In the genomic region with DNA sequence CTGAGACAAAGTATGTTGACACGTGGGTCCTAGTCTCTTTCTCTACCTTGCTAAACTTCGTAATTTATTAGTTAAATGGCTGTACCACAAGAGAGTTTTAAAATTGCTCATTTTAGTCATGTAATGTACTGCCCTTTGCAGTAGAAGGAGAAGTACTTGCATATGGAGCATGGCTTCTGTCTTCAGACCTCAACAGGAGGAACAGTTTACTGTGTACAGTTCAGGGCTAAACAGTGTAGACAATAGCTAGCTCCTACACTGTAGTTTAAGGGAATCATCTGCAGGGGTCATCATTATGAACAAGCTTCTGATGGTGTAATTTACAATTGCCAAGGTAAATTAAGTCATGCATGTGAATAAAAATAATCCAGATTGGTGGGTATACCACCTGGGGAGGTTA, we compare ENCODE assay signal across 7 mouse cellular contexts.
A peak's percentile ranks its signal among the peaks of the same experiment; 100 is the strongest.
DNase-seq lines count a peak whose midpoint lies in the region; ATAC-seq lines count a peak whose summit lies in the region.
"Not testable (repeated sequence)": the region's sequence is repeated elsewhere in the genome, so short reads cannot be mapped to it uniquely, and the experiment has no call there.

No protein-coding gene starts in this region.

- peak overlapping the region; percentile 42; the same call in 1 of the 2 replicates for H3K4me3 ChIP-seq in forebrain, embryonic 11.5 days (ENCODE audit: low read depth, low read length)
- H3K4me3 ChIP-seq in heart, embryonic 13.5 days = peak overlapping the region; percentile 59
- H3K4me3 ChIP-seq in limb, embryonic 13.5 days = peak overlapping the region; percentile 47
- H3K4me3 ChIP-seq in lung, embryonic 16.5 days (ENCODE audit: low read length) = peak overlapping the region; percentile 26; the same call in 1 of the 2 replicates
- peak overlapping the region; percentile 25 for H3K4me3 ChIP-seq in midbrain, embryonic 16.5 days (ENCODE audit: low read depth, low read length)

- H3K4me1 ChIP-seq in forebrain, embryonic 11.5 days (replicated peaks; ENCODE audit: control insufficient read depth, insufficient read depth, low read length); heart, embryonic 13.5 days; limb, embryonic 13.5 days; lung, embryonic 16.5 days (replicated peaks; ENCODE audit: control insufficient read depth, insufficient read depth, low read length); midbrain, embryonic 16.5 days (ENCODE audit: control insufficient read depth, insufficient read depth, low read length): not testable (repeated sequence)

- H3K9ac ChIP-seq in forebrain, embryonic 11.5 days (ENCODE audit: low read length); heart, embryonic 13.5 days; limb, embryonic 13.5 days; lung, embryonic 16.5 days (ENCODE audit: low read length); midbrain, embryonic 16.5 days (ENCODE audit: low read depth, low read length): not testable (repeated sequence)

- 29% methylated on average over 2 of the region's 2 CpGs for WGBS in forebrain, embryonic 11.5 days
- WGBS in heart, embryonic 13.5 days = 20% methylated on average over 2 of the region's 2 CpGs
- 32% methylated on average over 2 of the region's 2 CpGs for WGBS in limb, embryonic 13.5 days
- 28% methylated on average over 2 of the region's 2 CpGs for WGBS in lung, embryonic 16.5 days
- 34% methylated on average over 2 of the region's 2 CpGs for WGBS in midbrain, embryonic 16.5 days

- not testable (repeated sequence) for ATAC-seq in forebrain, embryonic 11.5 days (replicated peaks; ENCODE audit: low FRiP score); heart, embryonic 13.5 days (ENCODE audit: extremely low read depth, insufficient number of reproducible peaks, low FRiP score, low TSS enrichment); limb, embryonic 13.5 days (ENCODE audit: low FRiP score, low read depth); lung, embryonic 16.5 days (ENCODE audit: low read depth)
- ATAC-seq in midbrain, embryonic 16.5 days = peak; percentile 50; the same call in 1 of the 2 replicates

- H3K27ac ChIP-seq in forebrain, embryonic 11.5 days (ENCODE audit: low read depth, low read length); heart, embryonic 13.5 days (replicated peaks); limb, embryonic 13.5 days; lung, embryonic 16.5 days (ENCODE audit: low read length); midbrain, embryonic 16.5 days (ENCODE audit: low read length): not testable (repeated sequence)

- not testable (repeated sequence) for H3K9me3 ChIP-seq in forebrain, embryonic 11.5 days (ENCODE audit: control insufficient read depth, low read length); heart, embryonic 13.5 days; limb, embryonic 13.5 days; lung, embryonic 16.5 days (ENCODE audit: control insufficient read depth, low read length); midbrain, embryonic 16.5 days (replicated peaks; ENCODE audit: control insufficient read depth, low read length, poor library complexity, severe bottlenecking)

- not testable (repeated sequence) for H3K36me3 ChIP-seq in forebrain, embryonic 11.5 days (ENCODE audit: control insufficient read depth, insufficient read depth, low read length); heart, embryonic 13.5 days; limb, embryonic 13.5 days; lung, embryonic 16.5 days (ENCODE audit: control insufficient read depth, insufficient read depth, low read length); midbrain, embryonic 16.5 days (ENCODE audit: control insufficient read depth, insufficient read depth, low read length)

- peak; percentile 19 for DNase-seq in cerebellum, adult 9-10 months
- DNase-seq in forebrain, embryonic 11.5 days (ENCODE audit: low spot score) = not testable (repeated sequence)
- peak; percentile 15 for DNase-seq in induced T-regulatory cell, adult 2 months (ENCODE audit: low read depth)

- H3K27me3 ChIP-seq in forebrain, embryonic 11.5 days (ENCODE audit: control insufficient read depth, insufficient read depth, low read length); heart, embryonic 13.5 days (replicated peaks); limb, embryonic 13.5 days; lung, embryonic 16.5 days (ENCODE audit: control insufficient read depth, insufficient read depth, low read depth, low read length); midbrain, embryonic 16.5 days (ENCODE audit: control insufficient read depth, insufficient read depth, low read depth, low read length): not testable (repeated sequence)

- H3K4me2 ChIP-seq in forebrain, embryonic 11.5 days (ENCODE audit: low read depth, low read length, severe bottlenecking) = peak overlapping the region; percentile 26; the same call in 1 of the 2 replicates
- peak overlapping the region; percentile 62 for H3K4me2 ChIP-seq in heart, embryonic 13.5 days
- peak overlapping the region; percentile 52 for H3K4me2 ChIP-seq in limb, embryonic 13.5 days (replicated peaks)
- H3K4me2 ChIP-seq in lung, embryonic 16.5 days (ENCODE audit: low read depth, low read length) = 0 out of 2 replicates have a peak overlapping the region, but pooled peaks have one; percentile 39
- H3K4me2 ChIP-seq in midbrain, embryonic 16.5 days (ENCODE audit: low read length) = peak overlapping the region; percentile 50
